Mouse (Mus musculus) C2C12 (cell line): Measurements from ENCODE around the gene Slit3.

Source experiments
- CTCF ChIP-seq: IDR thresholded peaks from one replicate; pipeline ENCODE4 v1.5.1; 2011; ENCODE audit not compliant: control insufficient read depth, insufficient read depth, insufficient read length
- MYOG ChIP-seq: IDR thresholded peaks from one replicate; pipeline ENCODE4 v1.6.1; 2011; ENCODE audit not compliant: control insufficient read depth, insufficient read length; ENCODE audit errors: extremely low read depth
- USF1 ChIP-seq: IDR thresholded peaks from one replicate; pipeline ENCODE4 v1.6.1; 2011; ENCODE audit warnings: low read depth, mild to moderate bottlenecking, control low read depth, moderate library complexity

DNA sequence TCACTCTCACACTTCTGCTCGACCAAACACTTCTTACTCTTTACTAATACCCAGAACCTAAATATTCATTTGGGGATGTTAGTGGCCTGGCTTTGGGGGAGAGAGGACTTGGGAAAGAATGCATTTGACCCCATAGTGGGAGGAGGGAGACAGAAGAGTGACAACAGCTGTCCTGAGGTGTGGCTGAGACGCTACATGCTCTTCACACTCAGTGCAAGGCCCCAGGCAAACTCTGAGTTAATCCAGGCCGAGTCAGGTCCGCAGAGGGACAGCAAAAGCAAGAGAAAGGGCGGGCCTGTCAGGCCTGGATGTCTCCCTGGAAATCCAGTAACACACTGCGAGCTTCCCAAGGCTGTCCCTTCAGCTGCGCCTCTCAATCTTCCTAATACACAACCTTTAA, 307.0 kb downstream of the Slit3 start:
- TF ChIP-seq CTCF (no peak), USF1 (no peak), MYOG (no peak)
